Mouse (Mus musculus) liver, postnatal 0 days (tissue): ENCODE data around the gene Bpifb4. TPM values are rescaled to one million over a fixed set of nuclear protein-coding genes. Genes with fewer than 3 reads are reported as not detected.

Experiments used
- ATAC-seq: fragments of 200-750 bp; cut with Nextera tagmentation; 2 replicates; pipeline ENCODE4 v1.8.0; 2017; ENCODE audit warnings: mild to moderate bottlenecking, moderate library complexity
- DNase-seq: peaks from one replicate; pipeline ENCODE4 v3.0.0-alpha.2; 2016
- H3K27ac ChIP-seq: fragments of 300-500 bp; sonication (generic); 2 replicates; pipeline ENCODE4 v1.5.1; 2014; ENCODE audit warnings: antibody characterized with exemption, moderate library complexity, mild to moderate bottlenecking, low read depth
- H3K27me3 ChIP-seq: fragments of 300-500 bp; sonication (generic); 2 replicates; pipeline ENCODE4 v1.6.1; 2014; ENCODE audit warnings: low read length, control low read depth, mixed read lengths; ENCODE audit not compliant: insufficient read depth
- H3K36me3 ChIP-seq: fragments of 300-500 bp; sonication (generic); replicated peaks from 2 replicates; pipeline ENCODE4 v1.6.1; 2014; ENCODE audit warnings: mild to moderate bottlenecking, control low read depth, low read length, moderate library complexity, mixed read lengths; ENCODE audit not compliant: insufficient read depth
- H3K4me1 ChIP-seq: fragments of 300-500 bp; sonication (generic); 2 replicates; pipeline ENCODE4 v1.6.1; 2014; ENCODE audit warnings: antibody characterized with exemption, mild to moderate bottlenecking, control low read depth; ENCODE audit not compliant: insufficient read depth
- H3K4me2 ChIP-seq: fragments of 300-500 bp; sonication (generic); 2 replicates; pipeline ENCODE4 v1.6.1; 2014; ENCODE audit warnings: low read depth, mild to moderate bottlenecking, low read length, moderate library complexity, mixed read lengths
- H3K4me3 ChIP-seq: fragments of 300-500 bp; sonication (generic); 2 replicates; pipeline ENCODE4 v1.5.1; 2014; ENCODE audit warnings: low read depth, low read length
- H3K9ac ChIP-seq: fragments of 300-500 bp; sonication (generic); replicated peaks from 2 replicates; pipeline ENCODE4 v1.6.1; 2014; ENCODE audit warnings: mild to moderate bottlenecking, moderate library complexity
- H3K9me3 ChIP-seq: fragments of 300-500 bp; sonication (generic); 2 replicates; pipeline ENCODE4 v1.6.1; 2016; ENCODE audit warnings: mild to moderate bottlenecking, control low read depth, low read length, mixed read lengths
- CTCF ChIP-seq: sonication (generic); IDR thresholded peaks from 2 replicates; pipeline ENCODE4 v1.5.1; 2016; ENCODE audit warnings: antibody characterized with exemption, low read depth
- EP300 ChIP-seq: IDR thresholded peaks from 2 replicates; pipeline ENCODE4 v1.6.1; 2016; ENCODE audit warnings: antibody characterized with exemption, low read depth, mild to moderate bottlenecking
- WGBS: fragments of 180-500 bp; shearing (Covaris S2); extraction: QIAGEN DNeasy Blood & Tissue Kit; methylation state at CpG from one replicate; pipeline ENCODE4 v1.1.7; 2014; ENCODE audit not compliant: insufficient replicate concordance; 5-methylcytosine and 5-hydroxymethylcytosine counted together
- polyA plus RNA-seq: library from polyadenylated mRNA; unstranded; fragments of >200 nt; fragmentation: Nextera tagmentation; extraction: Ambion mirVana; gene quantifications from 2 replicates; pipeline ENCODE4 v1.2.1, GENCODE M21; 2015

The Bpifb4 gene
- polyA plus RNA-seq, 1 experiment from 2014 or later, result not detected

- no peak for DNase-seq
- no peak for TF ChIP-seq EP300
- no peak for TF ChIP-seq CTCF
These were observed 69.4 kb downstream of the Bpifb4 start for GRCm38 (mm10) chr2:154007381-154007780.

GRCm38 (mm10) chr2:154007965-154008364 lies 70.0 kb downstream of the Bpifb4 start, which contains the start of gene Bpifa2:
Gene Bpifa2, plus strand, starts transcription at chr2:154008265.
- TF ChIP-seq CTCF (no peak), EP300 (no peak)
- WGBS, result 64% methylated on average over 3 of the region's 3 CpGs
- Histone ChIP-seq H3K9ac (no peak within 1 kb of the TSS), H3K27me3 (no peaks in the 10 kb centered on the region), H3K9me3 (no peaks in the 10 kb centered on the region), H3K27ac (no peak within 1 kb of the TSS), H3K36me3 (no peaks in the 10 kb centered on the region), H3K4me3 (no peak within 1 kb of the TSS), H3K4me1 (no peaks in the 10 kb centered on the region), H3K4me2 (no peak within 1 kb of the TSS)
- ATAC-seq (no peak), DNase-seq (no peak)

More at GRCm38 (mm10) chr2:154007381-154007780, 69.4 kb downstream of the Bpifb4 start:
- ATAC-seq, result no peak
- no peaks in the 10 kb centered on the region for H3K9me3 ChIP-seq
- 63% methylated on average over 1 of the region's 1 CpGs for WGBS
- no peak overlapping the region for H3K4me2 ChIP-seq
- no peaks in the 10 kb centered on the region for H3K36me3 ChIP-seq
- no peak overlapping the region for H3K27ac ChIP-seq
- H3K4me1 ChIP-seq, result no peaks in the 10 kb centered on the region
- no peaks in the 10 kb centered on the region for H3K27me3 ChIP-seq
- H3K4me3 ChIP-seq, result no peak overlapping the region
- H3K9ac ChIP-seq, result no peak overlapping the region

Other genes starting within 250 kb of the Bpifb4 start
- gene Dnmt3c, start 241.6 kb upstream of the Bpifb4 start, polyA plus RNA-seq, result 0.19 and 0.46 TPM in 2 replicates
- 79.0 and 79.2 TPM in 2 replicates for gene Mapre1, start 196.9 kb upstream of the Bpifb4 start, polyA plus RNA-seq
- 0.04 TPM in 1 of 2 replicates, not detected in the other for gene Efcab8, start 158.3 kb upstream of the Bpifb4 start, polyA plus RNA-seq
- gene Sun5, start 67.1 kb upstream of the Bpifb4 start, polyA plus RNA-seq, result not detected in 2 replicates
- not detected in 2 replicates for gene Bpifb2, start 63.2 kb upstream of the Bpifb4 start, polyA plus RNA-seq
- gene Bpifb6, start 37.8 kb upstream of the Bpifb4 start, polyA plus RNA-seq, result not detected in 2 replicates
- gene Bpifb3, start 20.0 kb upstream of the Bpifb4 start, polyA plus RNA-seq, result 0.08 TPM in 1 of 2 replicates, not detected in the other
- gene Bpifa6, start 36.7 kb downstream of the Bpifb4 start, polyA plus RNA-seq, result not detected in 2 replicates
- not detected in 2 replicates for gene Bpifa2, start 70.1 kb downstream of the Bpifb4 start, polyA plus RNA-seq
- gene Bpifa3, start 192.1 kb downstream of the Bpifb4 start, polyA plus RNA-seq, result not detected in 2 replicates
- 0.13 TPM in 1 of 2 replicates, not detected in the other for gene Bpifa1, start 204.7 kb downstream of the Bpifb4 start, polyA plus RNA-seq
- gene Bpifa5, start 224.4 kb downstream of the Bpifb4 start, polyA plus RNA-seq, result not detected in 2 replicates